19 mouse cellular contexts compared by ENCODE assay signal in genomic region chr6:113612258-113612969, GRCm38 (mm10). TPM values are rescaled to one million over a fixed set of nuclear protein-coding genes. Genes with fewer than 3 reads are reported as not detected.
DNase-seq lines count a peak whose midpoint lies in the region; ATAC-seq and TF ChIP-seq lines count a peak whose summit lies in the region.
"Had no signal": no experiment of that assay in that cellular context is flagged by ENCODE, and none has a peak within 500 bp of the region (broad histone marks: within the 10 kb centered on the region; RNA-seq: fewer than 3 reads in every experiment).

No protein-coding gene starts in this region.

- H3K9ac ChIP-seq in heart, embryonic 11.5 days (ENCODE audit: low read depth, low read length), result peak overlapping the region; percentile 39; the same call in 1 of the 2 replicates
- H3K9ac ChIP-seq in heart, embryonic 16.5 days (ENCODE audit: low read length), result peak overlapping the region; percentile 42
- H3K9ac ChIP-seq: embryonic facial prominence, embryonic 15.5 days; liver, embryonic 13.5 days; midbrain, embryonic 12.5 days had no signal

- H3K9me3 ChIP-seq in heart, embryonic 11.5 days (replicated peaks; ENCODE audit: control insufficient read depth, low read length), result no peaks in the 10 kb centered on the region
- no peaks in the 10 kb centered on the region; the same call in 1 of the 2 replicates for H3K9me3 ChIP-seq in heart, embryonic 16.5 days (replicated peaks; ENCODE audit: control insufficient read depth, low read length)
- H3K9me3 ChIP-seq: embryonic facial prominence, embryonic 15.5 days; midbrain, embryonic 12.5 days had no signal

- no peak overlapping the region for H3K4me3 ChIP-seq in heart, embryonic 11.5 days (ENCODE audit: low read depth, low read length)
- H3K4me3 ChIP-seq in heart, embryonic 16.5 days (ENCODE audit: low read length), result peak overlapping the region; percentile 3; the same call in 1 of the 2 replicates
- no peak overlapping the region for H3K4me3 ChIP-seq in testis, adult 2 months (ENCODE audit: control insufficient read depth, low read depth, low read length)
- H3K4me3 ChIP-seq: embryonic facial prominence, embryonic 15.5 days; liver, embryonic 13.5 days; midbrain, embryonic 12.5 days had no signal

- TF ChIP-seq POLR2A in testis, adult 2 months (IDR thresholded peaks at IDR 0.05; ENCODE audit: control insufficient read depth, low read depth, low read length), result no peak

- no peak for DNase-seq in heart, adult 9 months (ENCODE audit: low spot score in 2 of 2)
- DNase-seq in lung, postnatal 10 days, result peak; percentile 21
- no peak for DNase-seq in lung, adult 18-20 months
- DNase-seq in urinary bladder, postnatal 36 days (ENCODE audit: low spot score in 2 of 2), result no peak
- DNase-seq: cerebellum, adult 11-12 months; gastrocnemius, postnatal 25 days; liver, embryonic 13.5 days; lung, postnatal 36 days; right cerebral cortex, postnatal 4 days; thymus, postnatal 25 days had no signal

- ATAC-seq in heart, embryonic 11.5 days (replicated peaks; ENCODE audit: insufficient number of reproducible peaks, low FRiP score, low TSS enrichment), result no peak
- ATAC-seq in heart, embryonic 16.5 days (replicated peaks; ENCODE audit: extremely low read depth, insufficient read depth, low FRiP score), result peak; percentile 43; the same call in 1 of the 2 replicates
- ATAC-seq in activated CD4-positive, CD25-positive, alpha-beta regulatory T cell, adult 4 months, result no peak
- ATAC-seq: forebrain, embryonic 14.5 days; hindbrain, embryonic 16.5 days had no signal

- no peak for TF ChIP-seq CTCF in testis, adult 2 months (IDR thresholded peaks at IDR 0.05; ENCODE audit: control insufficient read depth, insufficient read depth, insufficient replicate concordance, low read depth, low read length)

- H3K27me3 ChIP-seq in heart, embryonic 11.5 days (ENCODE audit: control insufficient read depth, insufficient read depth, low read length), result no peaks in the 10 kb centered on the region
- no peaks in the 10 kb centered on the region for H3K27me3 ChIP-seq in heart, embryonic 16.5 days (ENCODE audit: control insufficient read depth, insufficient read depth, low read length)
- no peaks in the 10 kb centered on the region for H3K27me3 ChIP-seq in testis, adult 2 months (ENCODE audit: control insufficient read depth, insufficient read depth, low read length)
- H3K27me3 ChIP-seq: embryonic facial prominence, embryonic 15.5 days; liver, embryonic 13.5 days; midbrain, embryonic 12.5 days had no signal

- peaks cover 20% of the 10 kb centered on the region for H3K4me1 ChIP-seq in heart, embryonic 11.5 days (ENCODE audit: control insufficient read depth, insufficient read depth, low read length)
- peaks cover 19% of the 10 kb centered on the region for H3K4me1 ChIP-seq in heart, embryonic 16.5 days (ENCODE audit: control insufficient read depth, insufficient read depth, low read length)
- H3K4me1 ChIP-seq in testis, adult 2 months (ENCODE audit: control insufficient read depth, insufficient read depth, low read length), result peaks cover 2% of the 10 kb centered on the region
- H3K4me1 ChIP-seq: embryonic facial prominence, embryonic 15.5 days; midbrain, embryonic 12.5 days had no signal

- WGBS in heart, embryonic 11.5 days (ENCODE audit: insufficient replicate concordance), result 39% methylated on average over 8 of the region's 8 CpGs
- 36% methylated on average over 8 of the region's 8 CpGs for WGBS in heart, embryonic 16.5 days

- peak overlapping the region; percentile 65 for H3K27ac ChIP-seq in heart, embryonic 11.5 days (ENCODE audit: low read depth, low read length)
- H3K27ac ChIP-seq in heart, embryonic 16.5 days (ENCODE audit: low read length), result peak overlapping the region; percentile 74
- H3K27ac ChIP-seq in testis, adult 2 months (ENCODE audit: control insufficient read depth, insufficient read depth, low read depth, low read length), result peak overlapping the region; percentile 71
- H3K27ac ChIP-seq: embryonic facial prominence, embryonic 15.5 days; liver, embryonic 13.5 days; midbrain, embryonic 12.5 days had no signal

- peak overlapping the region; percentile 57 for H3K4me2 ChIP-seq in heart, embryonic 11.5 days
- H3K4me2 ChIP-seq in heart, embryonic 16.5 days (ENCODE audit: low read depth, low read length), result peak overlapping the region; percentile 51
- H3K4me2 ChIP-seq: embryonic facial prominence, embryonic 15.5 days; liver, embryonic 13.5 days; midbrain, embryonic 12.5 days had no signal

- peaks cover 25% of the 10 kb centered on the region for H3K36me3 ChIP-seq in heart, embryonic 11.5 days (ENCODE audit: control insufficient read depth, insufficient read depth, low read length)
- peaks cover 41% of the 10 kb centered on the region for H3K36me3 ChIP-seq in heart, embryonic 16.5 days (ENCODE audit: control insufficient read depth, insufficient read depth)
- H3K36me3 ChIP-seq in testis, adult 2 months (ENCODE audit: control insufficient read depth, insufficient read depth, low read length), result no peaks in the 10 kb centered on the region; the same call in 1 of the 2 replicates

RNA-seq across cellular contexts. Expression of gene Brk1, which starts 7.8 kb away (rescaled TPM):
- polyA plus RNA-seq in heart, embryonic 11.5 days (2014; fragmentation: Nextera tagmentation; extraction: Ambion mirVana), result 186 and 188 TPM in 2 replicates
- 164 and 178 TPM in 2 replicates for polyA plus RNA-seq in heart, embryonic 16.5 days (2015; fragmentation: Nextera tagmentation; extraction: Ambion mirVana)
- 60.9 and 70.2 TPM in 2 replicates for polyA plus RNA-seq in testis, adult 2 months (2012; rRNA removed)
- 100 to 1,000 TPM; 275 to 326 TPM for polyA plus RNA-seq in activated CD4-positive, CD25-positive, alpha-beta regulatory T cell, adult 4 months (2017; shearing (Covaris generic))

RNA-seq across cellular contexts. Expression of gene Vhl, which starts 11.3 kb away (rescaled TPM):
- 31.2 and 40.9 TPM in 2 replicates for polyA plus RNA-seq in heart, embryonic 11.5 days (2014; fragmentation: Nextera tagmentation; extraction: Ambion mirVana)
- 28.8 and 29.4 TPM in 2 replicates for polyA plus RNA-seq in heart, embryonic 16.5 days (2015; fragmentation: Nextera tagmentation; extraction: Ambion mirVana)
- 222 and 254 TPM in 2 replicates for polyA plus RNA-seq in testis, adult 2 months (2012; rRNA removed)
- polyA plus RNA-seq in activated CD4-positive, CD25-positive, alpha-beta regulatory T cell, adult 4 months (2017; shearing (Covaris generic)), result 10 to 100 TPM in 1 of 2 experiments, 1 to 10 TPM in 1; 7.1 to 14.5 TPM

RNA-seq across cellular contexts. Expression of gene Fancd2os, which starts 11.9 kb away (rescaled TPM):
- polyA plus RNA-seq in heart, embryonic 11.5 days (2014; fragmentation: Nextera tagmentation; extraction: Ambion mirVana), result 0.41 and 0.57 TPM in 2 replicates
- 0.30 TPM in 1 of 2 replicates, not detected in the other for polyA plus RNA-seq in heart, embryonic 16.5 days (2015; fragmentation: Nextera tagmentation; extraction: Ambion mirVana)
- polyA plus RNA-seq in testis, adult 2 months (2012; rRNA removed), result 23.8 and 29.9 TPM in 2 replicates
- polyA plus RNA-seq in activated CD4-positive, CD25-positive, alpha-beta regulatory T cell, adult 4 months (2017; shearing (Covaris generic)), result not detected
- polyA plus RNA-seq: embryonic facial prominence, embryonic 15.5 days; forebrain, embryonic 14.5 days; large intestine, adult 2 months; midbrain, embryonic 12.5 days had no signal

RNA-seq across cellular contexts. Expression of gene Irak2, which starts 25.9 kb away (rescaled TPM):
- polyA plus RNA-seq in heart, embryonic 11.5 days (2014; fragmentation: Nextera tagmentation; extraction: Ambion mirVana), result 6.7 and 7.2 TPM in 2 replicates
- polyA plus RNA-seq in heart, embryonic 16.5 days (2015; fragmentation: Nextera tagmentation; extraction: Ambion mirVana), result 5.0 and 5.5 TPM in 2 replicates
- polyA plus RNA-seq in testis, adult 2 months (2012; rRNA removed), result 2.4 and 3.3 TPM in 2 replicates
- 10 to 100 TPM; 21.9 to 29.8 TPM for polyA plus RNA-seq in activated CD4-positive, CD25-positive, alpha-beta regulatory T cell, adult 4 months (2017; shearing (Covaris generic))

Comparison
In these comparisons a context has a peak if more than half of its experiments do, and no peak if none do; other contexts are left out.
1. RNA of gene Fancd2os, which starts 11.9 kb away (polyA plus RNA-seq): 23.8 to 29.9 TPM in testis, adult 2 months; 0.41 to 0.57 TPM in heart, embryonic 11.5 days, 0.30 TPM in heart, embryonic 16.5 days and not detected in activated CD4-positive, CD25-positive, alpha-beta regulatory T cell, adult 4 months; every median in the first group is over 10 times any median in the second.
2. Peak in every context shown above with its lines, with median percentiles within 50 percentile points of each other: H3K27ac ChIP-seq.